Mouse (Mus musculus) central nervous system, embryonic 18 days (tissue): Measurements from ENCODE around the gene Cmklr1. TPM values are rescaled to one million over a fixed set of nuclear protein-coding genes. Genes with fewer than 3 reads are reported as not detected.

Experiments used
- polyA plus RNA-seq: library from polyadenylated mRNA; depleted of rRNA; stranded (reverse); fragments of >200 nt; gene quantifications from 2 replicates; pipeline ENCODE4 v1.2.3, GENCODE M21; 2012; rRNA removed

Gene Cmklr1
- polyA plus RNA-seq: 1.1 and 1.7 TPM in 2 replicates

DNA sequence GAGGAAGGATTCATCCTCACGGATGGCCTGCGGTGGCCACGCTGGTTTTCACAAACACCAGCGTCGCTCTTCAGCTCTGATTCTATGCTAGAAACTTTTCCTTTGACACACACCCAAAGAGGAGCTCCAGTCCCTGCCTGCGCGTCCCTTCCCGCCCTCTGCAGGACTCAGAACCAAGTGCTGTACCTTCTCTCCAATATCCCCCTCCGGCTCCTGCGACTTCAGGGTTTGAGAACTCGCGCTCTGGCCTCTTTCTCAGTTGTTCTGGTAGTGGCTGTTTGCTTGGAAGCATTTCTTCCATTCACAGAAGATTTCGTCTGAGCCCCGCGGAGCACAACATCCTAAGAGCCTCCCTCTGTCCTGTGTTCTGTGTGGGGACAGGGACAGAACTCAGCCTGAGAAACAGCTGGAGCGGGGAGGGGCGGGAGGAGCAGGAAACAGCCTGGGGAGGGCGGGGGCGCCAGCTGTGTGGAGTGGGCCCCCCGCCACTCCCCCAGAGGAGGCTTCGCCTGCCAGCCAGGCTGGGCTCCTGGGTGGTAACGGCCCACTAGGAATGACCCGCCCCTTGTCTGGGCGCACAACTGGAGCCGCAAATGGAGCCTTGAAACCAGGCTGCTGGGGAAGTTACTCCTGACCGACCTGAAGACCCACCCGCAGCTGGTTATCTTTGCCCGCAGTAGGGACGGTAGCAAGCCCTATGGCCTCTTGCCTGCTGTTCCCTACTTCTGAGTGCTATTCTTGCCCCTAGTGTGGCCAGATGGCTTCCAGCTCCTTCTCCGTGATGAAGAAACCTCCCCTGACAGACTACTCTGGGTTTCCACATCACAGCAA, at the start of gene Cmklr1:
TSS of gene Cmklr1 (minus strand) at position 392 of the 831 bp plus-strand sequence.

Other genes starting within 250 kb of the Cmklr1 start
- gene Wscd2, start 160.1 kb downstream of the Cmklr1 start, polyA plus RNA-seq: 14.5 and 15.7 TPM in 2 replicates
- gene 1700069L16Rik, start 74.3 kb upstream of the Cmklr1 start, polyA plus RNA-seq: not detected in 2 replicates
- gene Ficd, start 85.4 kb upstream of the Cmklr1 start, polyA plus RNA-seq: 5.2 and 5.7 TPM in 2 replicates
- gene Sart3, start 122.1 kb upstream of the Cmklr1 start, polyA plus RNA-seq: 44.7 and 46.1 TPM in 2 replicates
- gene Iscu, start 122.3 kb upstream of the Cmklr1 start, polyA plus RNA-seq: 84.9 and 87.2 TPM in 2 replicates
- 2.3 and 6.3 TPM in 2 replicates for gene Tmem119, start 150.1 kb upstream of the Cmklr1 start, polyA plus RNA-seq
- gene Selplg, start 182.2 kb upstream of the Cmklr1 start, polyA plus RNA-seq: 1.2 and 1.3 TPM in 2 replicates